In the genomic region with DNA sequence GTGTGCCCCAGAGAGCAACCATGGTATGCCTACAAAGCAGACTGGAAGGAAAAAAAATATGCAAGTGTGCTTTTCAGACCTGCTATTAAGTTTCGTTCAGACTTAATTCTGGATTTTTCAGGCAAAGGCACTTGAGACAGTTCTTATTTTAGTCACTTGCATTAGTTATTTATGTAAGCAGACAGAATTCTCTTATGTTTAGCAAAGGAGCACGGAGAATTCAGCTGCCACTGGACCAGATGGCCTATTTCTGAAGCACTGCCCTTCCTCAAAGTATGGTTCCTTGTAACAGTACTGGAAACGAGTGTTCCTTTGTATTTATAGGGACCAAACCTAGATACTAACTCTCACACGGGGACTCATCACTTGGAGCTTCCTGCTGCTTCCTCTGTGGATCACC, we compare ENCODE assay signal across 18 mouse cellular contexts. TPM values are rescaled to one million over a fixed set of nuclear protein-coding genes. Genes with fewer than 3 reads are reported as not detected.
DNase-seq lines count a peak whose midpoint lies in the region; ATAC-seq and TF ChIP-seq lines count a peak whose summit lies in the region.
"Had no signal": no experiment of that assay in that cellular context is flagged by ENCODE, and none has a peak within 500 bp of the region (broad histone marks: within the 10 kb centered on the region; RNA-seq: fewer than 3 reads in every experiment).

No protein-coding gene starts in this region.

- no peak for DNase-seq in embryonic facial prominence, embryonic 10.5 days (ENCODE audit: low spot score)
- peak; percentile 6 to 26 for DNase-seq in left cerebral cortex, postnatal 14 days (ENCODE audit: low spot score in 2 of 2)
- no peak for DNase-seq in left cerebral cortex, postnatal 10 days (ENCODE audit: extremely low spot score in 1 of 2, low spot score in 2 of 2)
- peak; percentile 8 to 12 for DNase-seq in right cerebral cortex, adult 2 months (ENCODE audit: low spot score in 2 of 2)
- DNase-seq in right cerebral cortex, postnatal 25 days, result no peak
- no peak for DNase-seq in gastrocnemius, adult 2 months
- DNase-seq: adrenal gland, adult 2 months; cerebellum, adult 9-10 months; heart, postnatal 10 days; kidney, postnatal 36 days; thymus, postnatal 25 days had no signal

- no peak overlapping the region for H3K4me3 ChIP-seq in embryonic facial prominence, embryonic 12.5 days
- no peak overlapping the region for H3K4me3 ChIP-seq in embryonic facial prominence, embryonic 10.5 days
- no peak overlapping the region for H3K4me3 ChIP-seq in gastrocnemius, adult 2 months
- no peak overlapping the region for H3K4me3 ChIP-seq in heart, embryonic 11.5 days (ENCODE audit: low read depth, low read length)
- H3K4me3 ChIP-seq: erythroblast, embryonic 14.5 days; heart, embryonic 10.5 days; liver, embryonic 15.5 days; midbrain, embryonic 10.5 days had no signal

- WGBS in embryonic facial prominence, embryonic 12.5 days, result 53% methylated on average over 4 of the region's 4 CpGs
- WGBS in embryonic facial prominence, embryonic 10.5 days, result 74% methylated on average over 4 of the region's 4 CpGs
- WGBS in heart, embryonic 11.5 days (ENCODE audit: insufficient replicate concordance), result 55% methylated on average over 4 of the region's 4 CpGs

- ATAC-seq in embryonic facial prominence, embryonic 12.5 days (ENCODE audit: insufficient number of reproducible peaks, insufficient read depth, low FRiP score, low TSS enrichment), result no peak
- ATAC-seq in heart, embryonic 11.5 days (replicated peaks; ENCODE audit: insufficient number of reproducible peaks, low FRiP score, low TSS enrichment), result no peak

- H3K36me3 ChIP-seq in embryonic facial prominence, embryonic 12.5 days, result no peaks in the 10 kb centered on the region
- peaks cover 8% of the 10 kb centered on the region for H3K36me3 ChIP-seq in embryonic facial prominence, embryonic 10.5 days (replicated peaks)
- no peaks in the 10 kb centered on the region for H3K36me3 ChIP-seq in heart, embryonic 11.5 days (ENCODE audit: control insufficient read depth, insufficient read depth, low read length)
- H3K36me3 ChIP-seq: liver, embryonic 15.5 days had no signal

- H3K4me1 ChIP-seq in embryonic facial prominence, embryonic 12.5 days, result no peaks in the 10 kb centered on the region
- H3K4me1 ChIP-seq in embryonic facial prominence, embryonic 10.5 days, result peaks cover 10% of the 10 kb centered on the region
- no peaks in the 10 kb centered on the region for H3K4me1 ChIP-seq in heart, embryonic 11.5 days (ENCODE audit: control insufficient read depth, insufficient read depth, low read length)
- H3K4me1 ChIP-seq: liver, embryonic 15.5 days had no signal

- no peak for TF ChIP-seq CTCF in gastrocnemius, adult 2 months (IDR thresholded peaks at IDR 0.05)

- H3K9ac ChIP-seq in embryonic facial prominence, embryonic 12.5 days, result no peak overlapping the region
- no peak overlapping the region for H3K9ac ChIP-seq in heart, embryonic 11.5 days (ENCODE audit: low read depth, low read length)
- H3K9ac ChIP-seq: liver, embryonic 15.5 days had no signal

- H3K9me3 ChIP-seq in embryonic facial prominence, embryonic 12.5 days, result no peaks in the 10 kb centered on the region
- H3K9me3 ChIP-seq in embryonic facial prominence, embryonic 10.5 days, result no peaks in the 10 kb centered on the region
- no peaks in the 10 kb centered on the region for H3K9me3 ChIP-seq in heart, embryonic 11.5 days (replicated peaks; ENCODE audit: control insufficient read depth, low read length)
- H3K9me3 ChIP-seq: heart, embryonic 10.5 days; liver, embryonic 15.5 days; midbrain, embryonic 10.5 days had no signal

- H3K27ac ChIP-seq in embryonic facial prominence, embryonic 12.5 days, result 0 out of 2 replicates have a peak overlapping the region, but pooled peaks have one; percentile 41
- no peak overlapping the region for H3K27ac ChIP-seq in embryonic facial prominence, embryonic 10.5 days (replicated peaks)
- no peak overlapping the region for H3K27ac ChIP-seq in gastrocnemius, adult 2 months
- H3K27ac ChIP-seq in heart, embryonic 11.5 days (ENCODE audit: low read depth, low read length), result no peak overlapping the region
- H3K27ac ChIP-seq: heart, embryonic 10.5 days; liver, embryonic 15.5 days; macrophage; midbrain, embryonic 10.5 days had no signal

- intact Hi-C loops in left cerebral cortex, postnatal 14 days (cut with DNase I), result no loop called here
- intact Hi-C loops in left cerebral cortex, postnatal 10 days (cut with DNase I), result no loop called here
- intact Hi-C loops in gastrocnemius, adult 2 months (cut with DNase I), result no loop called here

- H3K4me2 ChIP-seq in embryonic facial prominence, embryonic 12.5 days (replicated peaks), result no peak overlapping the region
- H3K4me2 ChIP-seq in heart, embryonic 11.5 days, result no peak overlapping the region
- H3K4me2 ChIP-seq: liver, embryonic 15.5 days had no signal

- no peaks in the 10 kb centered on the region for H3K27me3 ChIP-seq in embryonic facial prominence, embryonic 12.5 days
- H3K27me3 ChIP-seq in embryonic facial prominence, embryonic 10.5 days (replicated peaks; ENCODE audit: low read depth, poor library complexity, severe bottlenecking), result no peaks in the 10 kb centered on the region
- H3K27me3 ChIP-seq in heart, embryonic 11.5 days (ENCODE audit: control insufficient read depth, insufficient read depth, low read length), result no peaks in the 10 kb centered on the region
- H3K27me3 ChIP-seq: liver, embryonic 15.5 days had no signal

RNA-seq across cellular contexts. Expression of a gene that starts 38.2 kb away (rescaled TPM):
- 5.2 and 5.6 TPM in 2 replicates for polyA plus RNA-seq in embryonic facial prominence, embryonic 12.5 days (2016; fragmentation: Nextera tagmentation; extraction: Ambion mirVana)
- 3.2 and 3.8 TPM in 2 replicates for polyA plus RNA-seq in embryonic facial prominence, embryonic 10.5 days (2016; fragmentation: Nextera tagmentation; extraction: Ambion mirVana)
- 10 to 100 TPM; 11.1 to 11.2 TPM for total RNA-seq in left cerebral cortex, postnatal 14 days (2021)
- total RNA-seq in left cerebral cortex, postnatal 10 days (2021), result 10 to 100 TPM in 1 of 2 experiments, 1 to 10 TPM in 1; 8.9 to 14.3 TPM
- 1 to 10 TPM; 1.7 to 2.0 TPM for total RNA-seq in gastrocnemius, adult 2 months (2021)
- polyA plus RNA-seq in heart, embryonic 11.5 days (2014; fragmentation: Nextera tagmentation; extraction: Ambion mirVana), result 3.1 and 4.5 TPM in 2 replicates
- polyA plus RNA-seq: erythroblast, embryonic 14.5 days had no signal

Comparison
In these comparisons a context has a peak if more than half of its experiments do, and no peak if none do; other contexts are left out.
1. DNase-seq: peak in left cerebral cortex, postnatal 14 days (2 of 2) and right cerebral cortex, adult 2 months (2 of 2); none in embryonic facial prominence, embryonic 10.5 days (single experiment), left cerebral cortex, postnatal 10 days (0 of 2), right cerebral cortex, postnatal 25 days (single experiment) and gastrocnemius, adult 2 months (single experiment).